Mouse (Mus musculus): Measurements from ENCODE around the gene Tex22. TPM values are rescaled to one million over a fixed set of nuclear protein-coding genes. Genes with fewer than 3 reads are reported as not detected.

The Tex22 gene
- polyA plus RNA-seq, 1 experiment from 2014 or later: not detected

DNA sequence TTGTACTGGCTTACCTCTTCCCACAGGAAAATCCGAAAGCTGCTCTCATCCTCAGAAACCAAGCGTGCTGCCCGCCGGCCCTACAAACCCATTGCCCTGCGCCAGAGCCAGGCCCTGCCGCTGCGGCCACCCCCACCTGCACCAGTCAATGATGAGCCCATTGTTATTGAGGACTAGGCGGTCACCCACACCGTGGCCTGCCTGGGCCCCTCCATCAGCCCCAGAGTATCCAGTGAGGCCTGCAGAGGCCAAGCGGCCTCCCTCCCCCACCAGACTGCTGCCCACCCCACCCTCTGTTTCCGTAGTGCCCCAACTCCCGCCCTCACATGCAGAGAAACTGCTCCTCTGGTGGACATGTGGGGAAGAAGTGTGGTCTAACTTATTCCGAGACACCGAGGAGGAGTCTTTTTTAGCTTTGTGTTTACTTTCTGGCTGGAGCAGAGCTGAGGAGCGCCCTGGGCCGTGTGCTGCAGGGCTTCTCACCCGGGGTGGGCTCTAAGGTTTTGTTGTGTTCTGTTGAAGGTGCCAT is 62.3 kb downstream of the Tex22 start:
- Histone ChIP-seq H3K9me3 (no peaks in the 10 kb centered on the region), H3K4me1 (peaks cover 37% of the 10 kb centered on the region), H3K27me3 (replicated peaks; ENCODE audit: low read depth, poor library complexity, severe bottlenecking) (peaks cover 13% of the 10 kb centered on the region), H3K36me3 (replicated peaks) (peaks cover 76% of the 10 kb centered on the region), H3K27ac (replicated peaks) (no peak overlapping the region), H3K4me3 (no peak overlapping the region)
- no peak for DNase-seq (ENCODE audit: low spot score)
- 89% methylated on average over 17 of the region's 17 CpGs for WGBS

DNA sequence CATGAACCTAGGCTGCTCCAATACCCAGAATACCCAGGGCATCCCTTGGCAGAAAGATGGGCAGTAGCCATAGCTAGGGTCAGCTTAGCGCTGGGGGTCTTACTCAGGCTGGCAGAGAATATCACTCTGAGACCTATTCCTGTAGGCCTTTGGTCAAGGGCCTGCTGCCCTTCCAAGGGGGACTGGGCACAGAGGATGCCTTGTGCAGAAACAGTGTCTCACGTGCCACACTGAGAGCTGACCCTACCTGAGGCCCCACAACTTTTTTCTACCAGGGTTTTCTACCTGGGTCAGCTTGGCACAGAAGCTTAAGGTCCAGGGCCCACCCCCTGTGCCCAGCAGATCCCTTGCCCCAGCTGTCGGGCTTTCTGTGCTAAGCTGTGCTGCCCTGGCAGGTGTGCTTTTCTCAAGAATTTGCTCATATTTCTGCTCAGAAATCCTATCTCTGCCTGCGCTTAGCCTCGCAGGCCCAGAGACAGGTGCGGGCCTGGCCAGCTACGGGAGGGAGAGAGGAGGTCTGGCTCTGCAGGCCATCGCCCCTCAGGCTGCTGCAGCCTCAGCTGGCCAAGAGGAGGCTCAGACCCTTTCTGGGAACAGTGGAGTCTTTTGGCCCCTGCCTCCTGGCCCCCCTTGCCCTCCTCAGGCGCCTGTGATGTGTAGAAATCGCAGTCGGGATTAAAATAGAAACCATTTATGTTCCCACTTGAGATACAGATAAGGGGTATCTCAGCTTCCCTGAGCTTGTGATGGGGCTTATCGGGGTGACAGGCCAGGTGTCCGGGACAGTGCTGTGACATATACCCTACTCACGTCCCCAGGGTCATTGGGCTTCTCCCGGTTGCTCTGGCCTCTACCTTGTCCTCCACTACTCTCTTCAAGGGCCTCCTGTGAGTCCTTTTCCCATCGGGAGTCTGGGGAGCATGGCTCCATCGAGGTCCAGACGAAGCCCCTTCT is 63.2 kb downstream of the Tex22 start:
- H3K9me3 ChIP-seq: no peaks in the 10 kb centered on the region
- H3K27me3 ChIP-seq (replicated peaks; ENCODE audit: low read depth, poor library complexity, severe bottlenecking): peaks cover 23% of the 10 kb centered on the region
- H3K4me3 ChIP-seq: no peak overlapping the region
- peaks cover 47% of the 10 kb centered on the region for H3K4me1 ChIP-seq
- no peak for DNase-seq (ENCODE audit: low spot score)
- H3K27ac ChIP-seq (replicated peaks): no peak overlapping the region
- 90% methylated on average over 18 of the region's 18 CpGs for WGBS
- peaks cover 66% of the 10 kb centered on the region for H3K36me3 ChIP-seq (replicated peaks)

DNA sequence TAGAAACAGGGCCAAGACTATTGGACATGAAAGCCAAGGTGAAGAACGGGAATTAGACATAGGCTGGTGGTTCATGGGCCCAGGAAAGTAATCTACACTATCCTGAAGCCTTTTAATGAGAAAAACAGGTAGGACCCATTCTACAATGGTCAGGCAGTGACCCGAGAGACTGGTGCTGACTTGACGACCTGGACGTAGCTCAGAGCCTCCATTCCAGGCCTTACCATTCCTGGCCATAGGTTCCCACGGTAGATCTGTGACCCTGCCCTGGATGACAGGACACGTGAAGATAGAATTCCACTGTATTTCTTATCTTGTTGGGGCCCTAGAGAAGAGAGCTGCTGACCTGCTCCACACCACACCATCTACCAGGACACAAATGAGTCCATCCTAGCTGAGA is 64.0 kb downstream of the Tex22 start:
- Histone ChIP-seq H3K27ac (replicated peaks) (no peak overlapping the region), H3K9me3 (no peaks in the 10 kb centered on the region), H3K27me3 (replicated peaks; ENCODE audit: low read depth, poor library complexity, severe bottlenecking) (peaks cover 31% of the 10 kb centered on the region), H3K4me3 (no peak overlapping the region), H3K4me1 (peaks cover 54% of the 10 kb centered on the region), H3K36me3 (replicated peaks) (peaks cover 59% of the 10 kb centered on the region)
- 77% methylated on average over 6 of the region's 6 CpGs for WGBS
- DNase-seq (ENCODE audit: low spot score): no peak

Small RNA genes lying within 50 kb of the gene (microRNA-seq; reads per million reads assigned to microRNA genes)
- not detected for gene Gm44471

Other genes with a start within 250 kb of the Tex22 start
- 180 and 183 TPM in 2 replicates for gene Cdca4, start 245.1 kb upstream of the Tex22 start, polyA plus RNA-seq (2016; fragmentation: Nextera tagmentation; extraction: Ambion mirVana)
- 0.30 TPM in 1 of 2 replicates, not detected in the other for gene Gpr132, start 206.3 kb upstream of the Tex22 start, polyA plus RNA-seq (2016; fragmentation: Nextera tagmentation; extraction: Ambion mirVana)
- 4.8 and 5.3 TPM in 2 replicates for gene Jag2, start 144.7 kb upstream of the Tex22 start, polyA plus RNA-seq (2016; fragmentation: Nextera tagmentation; extraction: Ambion mirVana)
- gene Nudt14, start 132.4 kb upstream of the Tex22 start, polyA plus RNA-seq (2016; fragmentation: Nextera tagmentation; extraction: Ambion mirVana): 78.1 and 83.8 TPM in 2 replicates
- 22.3 and 23.0 TPM in 2 replicates for gene Btbd6, start 98.0 kb upstream of the Tex22 start, polyA plus RNA-seq (2016; fragmentation: Nextera tagmentation; extraction: Ambion mirVana)
- 59.8 and 60.9 TPM in 2 replicates for gene Brf1, start 73.8 kb upstream of the Tex22 start, polyA plus RNA-seq (2016; fragmentation: Nextera tagmentation; extraction: Ambion mirVana)
- 13.7 and 14.3 TPM in 2 replicates for gene Pacs2, start 60.0 kb upstream of the Tex22 start, polyA plus RNA-seq (2016; fragmentation: Nextera tagmentation; extraction: Ambion mirVana)
- 20.3 and 21.0 TPM in 2 replicates for gene Mta1, start 23.8 kb downstream of the Tex22 start, polyA plus RNA-seq (2016; fragmentation: Nextera tagmentation; extraction: Ambion mirVana)
- gene Crip2, start 65.7 kb downstream of the Tex22 start, polyA plus RNA-seq (2016; fragmentation: Nextera tagmentation; extraction: Ambion mirVana): 91.8 and 96.4 TPM in 2 replicates
- gene Crip1, start 71.8 kb downstream of the Tex22 start, polyA plus RNA-seq (2016; fragmentation: Nextera tagmentation; extraction: Ambion mirVana): 53.6 and 57.1 TPM in 2 replicates
- gene Tedc1, start 81.9 kb downstream of the Tex22 start, polyA plus RNA-seq (2016; fragmentation: Nextera tagmentation; extraction: Ambion mirVana): 57.5 and 59.4 TPM in 2 replicates
- gene Tmem121, start 111.4 kb downstream of the Tex22 start, polyA plus RNA-seq (2016; fragmentation: Nextera tagmentation; extraction: Ambion mirVana): 11.4 and 12.1 TPM in 2 replicates

All from embryonic facial prominence, embryonic 10.5 days (tissue).